Mouse (Mus musculus) MN1 (cell line): ENCODE measurements around the gene Sh3pxd2a.
A peak's percentile ranks its signal among the peaks of the same experiment; 100 is the strongest.

ENCODE experiments used
- DNase-seq: peaks from one replicate; pipeline ENCODE4 v3.0.0-alpha.2; 2016; ENCODE audit warnings: low spot score

Sh3pxd2a gene

GRCm38 (mm10) chr19:47337191-47337590 lies 127.0 kb downstream of the Sh3pxd2a start:
- no peak for DNase-seq

DNA sequence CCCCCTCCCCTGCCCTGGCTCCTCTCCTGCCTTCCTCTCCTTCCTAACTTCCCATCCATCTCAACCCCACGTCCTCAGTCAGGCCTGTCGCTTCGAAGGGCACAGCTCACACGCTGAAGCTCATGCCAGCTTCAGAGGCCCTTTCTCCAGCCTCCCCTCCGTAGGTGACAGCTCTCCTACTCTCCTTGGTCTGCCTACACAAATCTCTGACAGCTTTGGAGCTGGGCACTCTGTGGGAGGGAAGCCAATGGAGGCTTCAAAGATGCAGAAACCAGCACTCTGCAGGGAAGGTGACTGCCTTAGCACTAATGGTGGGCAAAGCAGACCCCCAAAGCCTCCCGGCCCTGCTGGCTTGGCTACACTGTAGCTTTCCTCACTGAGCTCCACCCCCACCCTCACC lies 128.9 kb downstream of the Sh3pxd2a start:
- no peak for DNase-seq

- DNase-seq, result no peak
Measured at GRCm38 (mm10) chr19:47334713-47335112, 129.5 kb downstream of the Sh3pxd2a start.

DNA sequence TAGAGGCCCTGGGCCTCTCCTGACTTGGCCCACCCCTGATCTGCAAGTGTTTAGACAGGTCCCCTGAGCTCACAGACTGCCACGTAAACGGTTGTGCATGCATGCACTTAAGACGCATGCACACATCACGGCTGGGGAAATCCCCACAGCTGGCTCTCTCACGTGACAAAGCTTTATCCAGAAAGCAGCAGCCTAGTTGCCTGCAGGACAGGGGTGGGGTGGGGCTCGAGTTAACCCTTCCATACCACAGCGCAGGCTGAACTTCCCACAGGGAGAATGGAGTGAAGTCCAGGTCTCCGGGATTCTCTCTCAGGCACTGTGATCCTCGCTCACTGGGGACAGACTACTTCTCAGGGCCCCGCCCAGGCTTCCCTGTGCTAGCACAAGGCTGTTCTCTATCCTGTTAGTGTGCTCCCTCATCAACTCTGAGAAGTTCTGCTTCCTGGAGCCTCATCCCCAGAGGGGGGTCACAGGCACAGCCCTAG lies 133.4 kb downstream of the Sh3pxd2a start:
- peak; percentile 94 for DNase-seq

GRCm38 (mm10) chr19:47329102-47329501 lies 135.1 kb downstream of the Sh3pxd2a start:
- no peak for DNase-seq

GRCm38 (mm10) chr19:47327896-47328882 lies 136.0 kb downstream of the Sh3pxd2a start:
- peak; percentile 87 for DNase-seq

- DNase-seq, result peak; percentile 61
Measured at GRCm38 (mm10) chr19:47325881-47326280, 138.3 kb downstream of the Sh3pxd2a start.

DNA sequence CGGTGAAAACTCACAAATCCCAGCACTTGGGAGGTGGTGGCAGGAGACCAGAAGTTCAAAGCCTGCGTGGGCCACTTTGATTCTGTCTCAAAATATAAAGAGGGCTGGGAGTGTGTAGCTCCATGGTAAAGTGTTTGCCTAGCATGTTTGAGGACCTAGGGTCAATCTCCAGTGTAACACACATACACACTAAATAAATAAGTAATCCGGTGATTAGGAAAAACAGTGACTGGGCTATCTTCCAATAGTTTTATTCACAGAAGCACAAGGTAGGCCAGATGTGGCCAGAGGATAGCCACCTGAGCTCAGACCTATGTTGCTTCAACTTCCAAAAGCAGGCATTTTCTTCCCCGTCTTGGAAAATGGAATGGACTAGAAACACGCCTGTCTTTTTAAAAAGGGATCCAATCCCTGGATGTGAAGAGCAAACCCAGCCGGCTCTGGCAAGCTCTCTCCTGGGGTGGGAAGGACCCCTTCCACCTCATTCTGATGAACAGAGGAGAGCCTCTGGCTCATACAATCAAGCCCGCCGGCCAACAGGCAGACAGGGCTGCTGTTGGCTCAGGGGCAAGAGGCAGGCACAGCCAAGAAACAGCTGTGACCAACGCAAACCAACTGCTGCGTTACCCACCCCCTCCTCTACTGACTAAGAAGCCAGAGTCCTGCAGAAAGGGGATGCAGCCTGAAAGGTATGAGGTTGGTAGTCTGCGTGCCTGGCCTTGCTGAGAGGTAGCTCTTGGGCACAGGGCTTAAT lies 140.9 kb downstream of the Sh3pxd2a start:
- no peak for DNase-seq

GRCm38 (mm10) chr19:47320331-47320668 lies 143.9 kb downstream of the Sh3pxd2a start:
- DNase-seq, result peak; percentile 51

DNA sequence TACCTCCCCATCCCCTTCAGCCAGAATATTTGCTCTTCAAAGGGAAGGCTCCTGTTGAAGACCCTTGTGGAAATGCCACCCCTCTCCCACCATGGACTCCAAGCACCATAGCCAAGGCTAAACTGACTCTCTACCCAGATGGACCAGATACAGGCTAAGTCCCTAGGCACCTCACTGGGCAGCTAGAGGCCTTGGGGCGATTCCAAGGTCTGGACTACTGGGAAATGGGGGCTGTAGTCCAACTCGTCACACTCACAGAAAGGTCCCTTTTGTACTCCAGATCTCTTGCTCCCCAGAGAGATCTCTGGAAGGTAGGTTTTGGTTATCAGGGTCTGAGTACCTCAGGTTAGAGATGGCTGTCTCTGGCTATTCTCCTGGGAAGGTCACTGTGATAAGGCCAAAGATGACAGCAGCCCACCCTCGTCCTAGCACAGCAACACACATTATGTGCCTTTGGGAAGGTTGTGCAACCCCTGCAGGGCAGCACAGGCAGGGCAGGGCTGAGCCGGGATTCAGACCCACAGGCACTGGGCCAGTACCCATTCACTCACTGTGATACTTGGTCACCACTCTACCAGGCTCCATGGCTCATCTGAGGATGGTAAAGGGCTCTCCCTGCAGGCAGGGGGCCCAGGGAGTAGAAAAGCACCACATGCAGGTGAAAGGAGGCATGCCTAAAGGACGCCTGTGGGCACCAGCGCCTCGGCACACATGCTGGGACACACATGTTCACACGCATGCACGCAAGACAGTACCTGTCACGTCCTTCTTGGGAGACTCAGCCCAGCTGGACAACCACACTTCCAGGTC lies 144.5 kb downstream of the Sh3pxd2a start:
- peak; percentile 52 for DNase-seq

DNA sequence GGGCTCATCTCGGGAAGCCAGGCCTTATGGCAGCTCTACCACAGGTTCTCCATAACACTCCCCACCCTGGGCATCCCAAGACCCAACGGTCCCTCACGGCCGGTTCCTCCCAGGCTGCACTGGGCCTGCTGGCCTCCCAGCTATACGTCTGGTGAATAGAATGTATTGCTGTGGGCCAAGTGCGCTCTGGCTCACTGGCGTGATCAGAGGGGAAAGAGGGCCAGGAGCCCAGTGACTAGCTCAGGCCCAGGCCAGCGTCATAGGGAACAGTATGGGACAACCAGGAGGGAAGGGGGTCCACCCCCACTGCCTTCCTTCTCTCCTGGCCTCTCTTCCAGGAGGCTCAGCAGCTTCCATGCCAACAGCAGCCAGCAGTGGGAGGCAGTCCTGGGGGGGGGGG lies 145.1 kb downstream of the Sh3pxd2a start:
- DNase-seq, result no peak

DNA sequence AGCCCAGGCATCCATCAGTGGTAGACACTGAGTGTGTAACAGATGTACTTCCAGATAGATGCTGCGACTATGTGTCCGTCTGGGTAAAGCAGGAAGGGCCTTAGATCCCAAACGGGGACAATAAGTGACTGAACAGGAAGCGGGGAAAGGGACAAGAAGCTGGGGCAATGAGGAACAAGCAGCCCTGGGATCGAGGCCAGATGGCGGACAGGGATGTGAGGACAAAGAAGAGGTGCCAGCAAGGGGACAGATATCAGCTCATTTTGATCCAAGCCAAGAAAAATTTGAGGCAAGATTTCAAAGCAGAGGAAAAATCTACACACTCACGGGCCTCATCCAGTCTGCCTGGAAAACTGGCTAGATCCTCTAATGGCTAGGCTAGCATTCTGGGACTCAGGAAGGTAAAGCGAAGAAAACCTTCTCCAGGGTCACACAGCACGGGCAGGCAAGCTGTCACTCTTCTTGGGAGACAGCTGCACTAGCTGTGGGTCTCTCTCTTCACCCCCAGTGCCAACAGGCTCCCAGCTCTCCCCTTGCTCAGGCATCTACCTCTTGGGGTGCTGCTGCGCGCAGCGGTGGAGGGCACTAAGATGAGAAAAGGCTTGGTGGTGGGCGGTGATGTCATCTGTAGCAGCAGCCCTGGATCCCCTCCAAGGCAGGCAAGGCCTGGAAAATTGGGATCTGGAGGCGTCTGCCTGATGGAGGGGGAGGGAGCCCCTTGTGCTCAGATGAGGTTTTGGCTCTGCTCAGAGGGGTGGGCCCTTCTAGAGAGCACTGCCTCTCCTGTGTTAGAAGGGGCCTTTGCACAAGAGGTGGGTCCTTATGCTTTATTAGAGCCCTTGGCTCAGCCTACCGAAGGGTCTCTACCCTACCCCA lies 146.9 kb downstream of the Sh3pxd2a start:
- peak; percentile 89 for DNase-seq

DNA sequence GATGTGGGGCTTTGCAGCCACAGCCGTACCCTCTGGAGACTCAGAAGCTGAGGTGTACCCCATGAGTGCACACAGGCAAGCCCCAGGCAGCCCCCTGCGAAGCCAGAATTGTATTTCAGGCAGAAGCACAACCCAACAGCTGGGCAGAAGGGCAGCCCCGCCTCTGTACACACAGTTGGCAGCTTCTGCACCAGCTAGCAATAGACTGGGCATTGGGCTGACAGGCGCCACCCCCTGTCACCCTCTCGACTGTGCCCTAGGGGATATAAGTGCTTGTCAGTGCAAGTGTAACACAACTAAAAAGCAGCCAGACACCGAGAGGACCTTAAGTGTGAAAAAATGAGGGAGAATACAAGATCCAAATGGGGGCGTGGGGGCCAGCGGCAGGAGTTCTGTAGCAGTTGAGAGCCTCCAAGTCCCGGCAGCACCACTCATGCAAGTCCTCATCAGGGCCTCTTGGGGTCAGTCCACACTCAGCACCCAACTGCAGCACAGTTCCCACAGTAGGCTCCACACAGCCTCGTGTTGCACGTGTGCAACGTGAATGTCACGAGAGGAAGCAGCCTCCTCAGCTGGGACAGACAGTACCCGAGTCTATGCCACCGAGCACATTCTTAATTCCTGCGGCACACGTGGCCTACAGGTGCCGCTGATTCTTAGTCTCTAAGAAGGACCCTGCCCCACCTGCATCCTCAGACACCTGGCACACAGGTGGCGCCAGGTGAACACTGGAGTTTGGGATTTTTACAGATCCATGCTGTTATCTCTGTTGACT lies 147.7 kb downstream of the Sh3pxd2a start:
- no peak for DNase-seq

DNA sequence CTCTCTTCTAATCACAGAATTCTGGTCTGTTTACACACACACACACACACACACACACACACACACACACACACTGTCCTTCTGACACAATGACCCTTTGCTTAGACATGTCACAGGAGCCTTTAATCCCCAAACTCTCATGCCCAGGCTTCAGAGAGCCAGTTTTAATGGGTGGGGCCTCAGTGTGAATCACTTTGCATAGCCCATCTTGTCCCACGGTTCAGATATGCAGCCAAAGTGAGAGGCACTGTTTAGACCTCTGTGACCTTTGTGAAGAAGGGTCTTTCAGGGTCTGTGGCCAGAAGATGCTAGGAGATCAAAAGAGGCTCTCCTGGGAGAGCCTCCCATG lies 148.3 kb downstream of the Sh3pxd2a start:
- no peak for DNase-seq

- DNase-seq, result peak; percentile 64
Measured at GRCm38 (mm10) chr19:47315091-47315916, 148.9 kb downstream of the Sh3pxd2a start.

- DNase-seq, result peak; percentile 75
Measured at GRCm38 (mm10) chr19:47314076-47314941, 149.9 kb downstream of the Sh3pxd2a start.

GRCm38 (mm10) chr19:47313387-47314075 lies 150.7 kb downstream of the Sh3pxd2a start:
- DNase-seq, result peak; percentile 81

- DNase-seq, result no peak
Measured at GRCm38 (mm10) chr19:47311162-47311561, 153.0 kb downstream of the Sh3pxd2a start.
